Mouse (Mus musculus) natural killer cell, adult 2 months (primary cell): ENCODE results near the gene Rps18.
"Not testable (repeated sequence)": the region's sequence is repeated elsewhere in the genome, so short reads cannot be mapped to it uniquely, and the experiment has no call there.

ENCODE experiments used
- DNase-seq, 2 experiments: peaks; one replicate each; pipeline ENCODE4 v3.0.0; 2022; ENCODE audit warnings: low spot score in 2 of 2

The Rps18 gene

GRCm38 (mm10) chr17:33908331-33909076 is 47.3 kb downstream of the Rps18 start:
- no peak for DNase-seq

GRCm38 (mm10) chr17:33904835-33905234 is 51.0 kb downstream of the Rps18 start, which contains the start of gene Platr17:
Gene Platr17, plus strand, starts transcription at chr17:33905135.
- DNase-seq: not testable (repeated sequence)

- not testable (repeated sequence) for DNase-seq
These were observed 51.7 kb downstream of the Rps18 start for GRCm38 (mm10) chr17:33903911-33904651.

GRCm38 (mm10) chr17:33902491-33902890 is 53.3 kb downstream of the Rps18 start:
- no peak for DNase-seq

GRCm38 (mm10) chr17:33902079-33902478 is 53.7 kb downstream of the Rps18 start:
- no peak for DNase-seq
